Mouse (Mus musculus) urinary bladder, postnatal 14 days (tissue): ENCODE data around the gene Gtf2a1l.

Experiments
- DNase-seq: peaks from one replicate; pipeline ENCODE4 v3.0.0; 2021; ENCODE audit warnings: low spot score

Gene Gtf2a1l

DNA sequence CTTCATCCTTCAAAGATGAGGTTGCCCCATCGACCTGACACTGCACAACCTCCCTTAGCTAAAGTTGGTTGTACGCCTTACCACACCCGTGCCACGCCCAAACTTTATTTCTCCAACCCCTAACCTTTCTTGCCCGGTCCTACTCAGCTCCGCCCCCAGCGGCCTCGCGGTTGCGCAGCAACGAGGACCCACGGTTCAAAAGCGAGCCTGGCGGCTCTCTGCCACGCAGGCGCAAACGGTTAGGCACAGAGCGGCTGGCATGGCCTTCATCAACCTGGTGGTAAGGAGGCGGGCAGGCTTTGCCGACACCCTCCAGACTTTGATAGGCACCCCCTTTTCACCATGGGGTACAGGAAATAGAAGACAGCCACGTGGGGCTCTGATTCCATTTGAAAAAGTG, at the start of gene Gtf2a1l:
TSS of gene Gtf2a1l (plus strand) at position 209 of the 400 bp plus-strand sequence.
- peak; percentile 24 for DNase-seq

DNA sequence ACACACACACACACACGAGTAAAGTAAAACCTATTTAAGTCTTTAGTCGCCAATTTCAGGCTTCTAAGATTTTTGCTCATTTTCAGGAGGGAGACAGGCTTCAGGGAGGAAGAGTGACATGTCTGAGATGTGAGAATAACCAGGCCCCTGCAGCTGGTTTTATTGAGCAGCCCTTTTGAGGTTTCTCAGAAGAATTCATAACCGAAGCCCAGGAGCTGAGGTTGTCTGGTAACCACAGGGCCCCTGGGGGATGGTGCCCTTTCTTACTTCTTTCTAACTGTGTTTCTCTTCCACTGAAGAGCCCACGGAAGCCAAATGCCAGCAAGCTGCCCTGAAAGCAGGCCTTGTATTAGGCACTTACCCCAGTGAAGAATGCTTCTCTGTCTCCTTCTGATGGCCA, 47.5 kb upstream of the Gtf2a1l start:
- no peak for DNase-seq

DNA sequence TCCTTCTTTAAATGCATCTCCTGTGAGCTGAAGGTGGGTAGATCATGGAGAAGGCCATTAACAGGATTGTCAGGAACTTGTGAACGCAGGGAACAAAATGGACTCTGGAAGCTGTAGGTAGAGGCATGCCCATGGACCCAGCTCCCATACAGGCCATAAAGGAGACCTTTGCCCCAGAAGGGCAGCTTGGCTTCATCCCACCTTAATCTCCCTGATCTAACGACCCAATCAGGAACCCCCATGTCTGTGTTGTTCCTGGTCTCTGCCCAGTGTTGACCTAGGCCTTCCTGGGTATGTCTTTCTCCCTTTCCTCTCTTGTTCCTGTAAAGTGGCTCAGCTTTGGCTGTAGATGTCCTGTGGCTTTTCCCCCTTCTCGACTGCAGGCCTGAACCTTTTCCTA, 47.1 kb upstream of the Gtf2a1l start:
- DNase-seq, result no peak

DNA sequence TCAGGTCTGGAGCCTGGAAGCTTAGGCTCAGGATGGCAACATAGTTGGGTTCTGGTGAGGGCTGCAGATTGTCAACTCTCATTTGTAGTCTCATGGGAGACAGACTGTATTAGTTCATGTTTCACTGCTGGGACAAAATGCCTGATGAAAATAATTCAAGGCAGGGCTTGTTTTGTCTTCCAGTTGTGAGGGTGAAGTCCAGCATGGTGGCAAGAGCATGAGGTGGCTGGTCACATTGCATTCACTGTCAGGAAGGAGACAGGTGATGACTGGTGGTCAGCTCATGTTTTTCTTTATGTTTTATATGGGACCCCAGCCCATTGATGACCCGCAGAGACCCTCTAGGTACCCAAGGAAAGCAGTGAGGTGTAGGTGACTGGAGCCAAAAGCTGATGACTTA, 45.7 kb upstream of the Gtf2a1l start:
- DNase-seq, result no peak

GRCm38 (mm10) chr17:88624386-88624785, 44.1 kb upstream of the Gtf2a1l start:
- DNase-seq, result no peak

DNA sequence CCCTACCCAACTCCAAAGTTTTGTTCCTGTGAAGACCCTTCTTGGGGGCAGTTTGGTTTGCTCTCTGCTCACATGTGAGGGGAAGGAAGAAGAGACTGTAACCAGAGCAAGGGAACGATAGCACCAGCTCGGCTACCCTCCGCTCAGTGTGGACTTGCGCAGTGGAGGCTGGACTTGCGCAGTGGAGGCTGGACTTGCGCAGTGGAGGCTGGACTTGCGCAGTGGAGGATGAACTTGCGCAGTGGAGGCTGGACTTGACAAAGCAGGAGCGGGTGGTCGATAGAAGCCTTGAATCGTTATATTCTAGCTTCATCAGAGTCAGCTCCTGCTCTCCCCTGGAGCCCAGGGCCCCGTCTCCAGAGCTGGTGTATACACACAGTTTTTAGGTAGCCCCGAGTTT, 43.1 kb upstream of the Gtf2a1l start:
- no peak for DNase-seq

DNA sequence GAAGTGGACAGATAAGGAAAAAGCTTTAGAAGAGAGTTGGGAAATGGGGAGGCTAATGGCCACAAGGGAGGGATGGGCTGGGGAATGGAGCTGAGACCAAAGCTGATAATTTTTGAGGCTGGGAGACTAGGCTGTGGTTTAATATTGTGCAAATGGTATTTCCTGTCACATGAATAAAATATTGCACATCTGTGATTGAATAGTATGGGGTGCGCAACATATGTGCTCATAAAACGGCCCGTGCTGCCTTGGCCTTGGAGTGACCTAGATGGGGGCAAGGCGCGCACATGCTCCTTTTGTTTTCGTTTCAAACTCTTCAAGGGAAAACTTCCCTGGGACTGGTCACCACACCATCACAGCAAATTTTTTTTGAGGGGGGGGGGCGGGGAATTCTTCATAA, 42.5 kb upstream of the Gtf2a1l start:
- DNase-seq, result no peak

DNA sequence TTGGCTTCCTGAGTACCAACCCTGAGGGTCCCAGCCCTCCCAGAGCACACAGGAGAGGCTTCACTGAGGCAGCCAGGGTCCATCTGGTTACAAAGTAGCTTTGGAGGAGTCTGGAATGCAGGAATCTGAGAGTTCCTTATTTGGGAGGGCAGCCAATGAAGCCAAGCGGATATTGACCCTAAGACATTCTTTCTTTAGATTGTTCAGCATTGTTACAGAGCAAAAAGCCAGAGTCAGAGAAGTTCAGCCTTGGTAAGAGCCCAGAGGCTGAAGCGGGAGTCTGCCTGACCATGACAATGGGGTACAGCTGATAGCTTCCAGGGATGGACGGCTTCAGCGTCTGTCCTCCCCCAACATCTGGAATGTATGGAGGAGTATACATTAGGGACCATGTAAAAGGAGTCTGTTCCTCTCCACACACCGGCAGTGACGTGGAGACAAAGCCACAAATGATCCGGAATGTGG, 42.1 kb upstream of the Gtf2a1l start:
- no peak for DNase-seq

DNA sequence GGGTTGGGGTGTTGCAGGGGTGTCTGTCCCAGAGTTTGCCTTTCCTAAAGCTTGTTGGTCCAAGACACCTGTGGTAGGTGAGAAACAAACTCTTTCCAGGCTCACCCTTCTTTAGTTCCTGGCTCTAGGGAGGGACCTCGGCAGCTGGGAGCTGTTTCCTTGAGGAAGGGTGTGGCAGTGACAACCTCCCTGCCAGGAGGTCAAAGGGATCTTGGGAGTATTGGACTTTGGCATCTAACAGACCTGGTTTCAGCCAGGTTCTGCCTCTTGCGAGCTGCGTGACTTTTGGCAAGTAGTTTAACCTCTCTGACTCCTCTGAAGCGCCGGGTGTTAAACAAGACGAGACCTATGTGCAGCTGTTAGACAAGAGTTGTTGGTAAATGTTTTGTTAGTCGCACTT, 41.3 kb upstream of the Gtf2a1l start:
- peak; percentile 34 for DNase-seq

GRCm38 (mm10) chr17:88628676-88629380, 39.6 kb upstream of the Gtf2a1l start:
- DNase-seq, result peak; percentile 75

- peak; percentile 64 for DNase-seq
Measured at GRCm38 (mm10) chr17:88629381-88629759, 39.1 kb upstream of the Gtf2a1l start.

GRCm38 (mm10) chr17:88629931-88630553, 38.4 kb upstream of the Gtf2a1l start:
- peak; percentile 75 for DNase-seq

DNA sequence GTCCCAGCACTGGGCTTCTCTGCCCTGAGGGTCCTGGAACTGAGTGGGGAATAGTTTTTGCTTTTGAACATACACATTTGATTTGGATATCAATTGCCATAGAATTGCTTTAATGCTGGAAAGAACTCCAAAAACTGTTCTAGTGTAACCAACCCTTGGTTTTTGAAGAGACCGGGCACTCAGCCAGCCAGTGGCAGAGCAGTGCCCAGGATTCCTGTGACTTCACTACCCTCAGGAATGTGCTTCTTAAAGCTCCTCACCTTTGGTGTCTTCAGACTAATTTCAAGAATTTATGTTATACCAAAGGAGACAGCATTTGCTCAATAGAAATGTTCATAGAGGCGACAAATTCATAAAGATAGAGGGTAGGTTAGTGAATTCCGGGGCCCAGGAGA, 37.9 kb upstream of the Gtf2a1l start:
- peak; percentile 55 for DNase-seq

DNA sequence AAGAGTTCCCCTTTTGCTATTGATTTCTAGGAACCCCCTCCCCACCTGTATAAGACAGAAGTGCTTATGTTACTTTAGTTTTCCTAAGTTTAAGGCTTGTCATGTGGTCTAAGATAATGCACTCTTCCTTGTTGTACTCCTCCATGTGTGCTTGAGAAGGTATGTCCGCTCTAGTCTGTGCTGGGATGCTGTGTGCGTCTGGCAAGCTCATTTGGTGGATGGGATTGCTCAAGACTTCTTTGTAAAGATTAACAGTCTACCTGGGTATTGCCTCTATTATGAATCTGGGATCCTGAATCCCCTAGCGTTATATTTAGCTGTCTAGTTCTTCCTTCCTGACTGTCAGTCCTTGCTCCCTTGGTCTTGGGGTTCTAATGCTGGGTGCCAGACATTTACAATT, 35.8 kb upstream of the Gtf2a1l start:
- DNase-seq, result no peak

DNA sequence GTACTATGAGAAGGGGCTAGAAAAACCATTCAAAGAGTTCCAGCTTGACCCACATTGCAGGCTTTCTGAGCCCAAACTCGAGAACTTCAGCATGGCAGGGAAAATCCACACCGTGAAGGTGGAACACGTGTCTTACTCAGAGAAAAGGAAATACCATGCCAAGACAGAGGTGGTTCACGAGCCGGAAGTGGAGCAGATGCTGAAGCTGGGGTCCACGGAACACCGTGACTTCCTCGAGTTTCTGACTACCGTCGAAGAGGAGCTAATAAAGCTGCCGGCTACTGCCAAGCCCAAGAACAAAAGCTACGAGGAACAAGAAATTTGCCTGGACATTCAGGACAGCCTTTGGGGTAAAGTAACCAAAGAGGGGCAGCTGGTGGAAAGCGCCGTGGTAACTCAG, 32.4 kb upstream of the Gtf2a1l start:
- no peak for DNase-seq

DNA sequence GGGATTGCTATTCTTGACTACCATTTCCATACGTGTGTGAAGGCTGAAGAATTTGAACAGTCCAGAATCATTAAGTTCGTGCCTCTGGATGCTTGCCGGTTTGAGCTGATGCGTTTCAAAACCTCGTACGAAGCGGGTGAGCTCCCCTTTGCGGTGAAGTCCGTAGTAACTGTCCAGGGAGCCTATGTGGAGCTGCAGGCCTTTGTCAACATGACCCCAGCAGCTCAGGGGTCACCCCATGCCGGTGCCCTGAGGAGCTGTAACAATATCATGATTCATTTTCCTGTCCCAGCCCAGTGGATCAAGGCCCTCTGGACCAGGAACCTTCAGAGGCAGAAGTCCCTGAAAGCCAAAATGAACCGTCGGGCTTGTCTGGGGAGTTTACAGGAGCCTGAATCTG, 31.9 kb upstream of the Gtf2a1l start:
- no peak for DNase-seq

DNA sequence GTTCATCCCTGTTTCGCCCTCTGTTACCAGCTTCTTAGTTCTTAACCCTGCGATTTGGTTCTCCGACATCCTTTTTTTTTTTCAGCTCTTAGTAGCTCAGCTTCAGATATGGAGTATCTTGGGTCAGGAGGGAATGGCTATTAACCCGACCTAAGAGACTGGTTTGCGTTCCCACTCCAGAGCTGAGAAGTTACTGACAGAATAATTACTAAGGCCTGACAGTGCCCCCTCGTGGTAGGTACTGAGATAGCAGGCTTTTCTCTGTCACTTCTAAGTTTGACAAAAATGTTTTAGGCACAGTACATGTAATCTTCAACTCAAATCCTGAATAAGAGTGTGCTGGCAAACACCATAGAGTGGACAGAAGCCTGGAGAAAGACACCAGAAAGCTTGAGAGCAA, 27.4 kb upstream of the Gtf2a1l start:
- DNase-seq, result peak; percentile 74

- DNase-seq, result no peak
Measured at GRCm38 (mm10) chr17:88641836-88642235, 26.6 kb upstream of the Gtf2a1l start.

- DNase-seq, result no peak
Measured at GRCm38 (mm10) chr17:88644876-88645275, 23.6 kb upstream of the Gtf2a1l start.

DNA sequence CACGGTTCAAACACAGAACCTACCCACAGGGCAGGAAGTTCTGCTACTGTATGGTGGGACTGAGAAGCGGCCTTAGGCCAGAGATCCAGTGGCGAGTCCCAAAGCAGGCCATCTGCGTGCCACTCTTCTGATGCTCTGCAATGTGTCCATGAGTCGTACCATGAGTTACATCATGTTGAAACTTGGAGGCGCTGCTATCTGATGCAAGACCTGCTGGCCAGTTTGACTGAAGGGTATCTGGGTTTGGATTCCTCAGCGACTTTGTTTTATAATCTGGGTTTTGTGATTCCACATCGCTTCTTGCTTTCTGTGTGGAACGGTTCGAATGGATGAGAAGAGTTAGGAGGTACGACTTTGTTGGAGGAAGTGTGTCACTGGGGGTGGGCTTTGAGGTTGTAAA, 23.2 kb upstream of the Gtf2a1l start:
- DNase-seq, result no peak

- no peak for DNase-seq
Measured at GRCm38 (mm10) chr17:88647149-88647548, 21.3 kb upstream of the Gtf2a1l start.

GRCm38 (mm10) chr17:88652010-88652409, 16.4 kb upstream of the Gtf2a1l start:
- DNase-seq, result peak; percentile 67

DNA sequence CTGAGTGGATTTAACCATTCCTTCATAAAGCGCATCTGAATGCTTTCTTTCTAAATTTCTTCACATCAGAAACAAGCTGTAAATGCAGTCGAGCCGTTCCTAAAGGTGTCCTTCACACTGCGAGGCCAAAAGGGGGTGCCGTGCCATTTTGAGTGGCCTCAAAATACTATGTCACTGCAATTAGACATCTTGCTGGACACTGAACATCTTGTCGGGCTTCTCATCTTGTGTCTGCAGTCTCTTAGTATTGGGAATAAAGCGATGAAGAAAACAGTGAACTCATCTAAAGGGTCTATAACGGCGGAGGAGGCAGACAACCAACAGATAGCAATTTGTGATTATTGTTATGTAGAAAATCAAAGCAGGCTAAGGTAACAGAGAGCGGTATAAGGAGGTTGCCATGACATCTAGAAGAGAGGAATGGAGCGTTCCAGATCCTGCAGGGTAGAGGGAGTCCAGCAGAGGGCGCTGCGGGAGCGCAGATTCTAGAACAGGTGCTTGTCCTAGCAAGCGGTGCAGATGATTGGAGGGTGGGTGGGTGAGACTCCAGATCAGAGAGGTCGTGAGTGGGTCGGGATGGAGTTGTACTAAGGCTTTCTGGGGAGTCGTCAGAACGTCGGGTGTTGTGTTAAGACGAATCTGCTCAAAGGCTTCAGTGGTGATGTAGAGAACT, 15.6 kb upstream of the Gtf2a1l start:
- peak; percentile 77 for DNase-seq
